Mouse (Mus musculus): Measurements from ENCODE around the gene Tmem117.

The Tmem117 gene

GRCm38 (mm10) chr15:94649071-94649765 is 20.2 kb downstream of the Tmem117 start:
- DNase-seq: no peak

- DNase-seq: no peak
Measured at GRCm38 (mm10) chr15:94649766-94650120, 20.7 kb downstream of the Tmem117 start.

- DNase-seq: no peak
Measured at GRCm38 (mm10) chr15:94651350-94651749, 22.3 kb downstream of the Tmem117 start.

GRCm38 (mm10) chr15:94651969-94652842 is 23.2 kb downstream of the Tmem117 start:
- no peak for DNase-seq

GRCm38 (mm10) chr15:94652843-94653206 is 23.8 kb downstream of the Tmem117 start:
- no peak for DNase-seq

- no peak for DNase-seq
Measured at GRCm38 (mm10) chr15:94655811-94656323, 26.8 kb downstream of the Tmem117 start.

- no peak for DNase-seq
Measured at GRCm38 (mm10) chr15:94657882-94658281, 28.9 kb downstream of the Tmem117 start.

- DNase-seq: no peak
Measured at GRCm38 (mm10) chr15:94658392-94659111, 29.5 kb downstream of the Tmem117 start.

GRCm38 (mm10) chr15:94659112-94659437 is 30.0 kb downstream of the Tmem117 start:
- DNase-seq: no peak

GRCm38 (mm10) chr15:94660913-94661312 is 31.9 kb downstream of the Tmem117 start:
- DNase-seq: no peak

GRCm38 (mm10) chr15:94661398-94661797 is 32.4 kb downstream of the Tmem117 start:
- DNase-seq: no peak

GRCm38 (mm10) chr15:94664612-94665011 is 35.6 kb downstream of the Tmem117 start:
- no peak for DNase-seq

GRCm38 (mm10) chr15:94681135-94681534 is 52.1 kb downstream of the Tmem117 start:
- DNase-seq: no peak

- DNase-seq: no peak
Measured at GRCm38 (mm10) chr15:94684269-94684668, 55.2 kb downstream of the Tmem117 start.

GRCm38 (mm10) chr15:94687176-94687575 is 58.1 kb downstream of the Tmem117 start:
- no peak for DNase-seq

- DNase-seq: no peak
Measured at GRCm38 (mm10) chr15:94687629-94688028, 58.6 kb downstream of the Tmem117 start.

GRCm38 (mm10) chr15:94689195-94689883 is 60.3 kb downstream of the Tmem117 start:
- DNase-seq: no peak

GRCm38 (mm10) chr15:94689884-94690231 is 60.8 kb downstream of the Tmem117 start:
- DNase-seq: no peak

GRCm38 (mm10) chr15:94722759-94723158 is 93.7 kb downstream of the Tmem117 start:
- DNase-seq: no peak

- no peak for DNase-seq
Measured at GRCm38 (mm10) chr15:94732104-94732503, 103.1 kb downstream of the Tmem117 start.

GRCm38 (mm10) chr15:94769227-94769626 is 140.2 kb downstream of the Tmem117 start:
- no peak for DNase-seq

GRCm38 (mm10) chr15:94770832-94771578 is 142.0 kb downstream of the Tmem117 start:
- no peak for DNase-seq
